Mouse (Mus musculus) CH12.LX (cell line): ENCODE results near the gene Hsd17b2. TPM values are rescaled to one million over a fixed set of nuclear protein-coding genes. Genes with fewer than 3 reads are reported as not detected.

Experiments
- DNase-seq: peaks from one replicate; pipeline ENCODE4 v3.0.0-alpha.2; 2013; ENCODE audit errors: extremely low read depth
- H3K27ac ChIP-seq: 2 replicates; pipeline ENCODE4 v1.5.1; 2012; ENCODE audit warnings: low read depth, mild to moderate bottlenecking, control low read depth, moderate library complexity; ENCODE audit not compliant: insufficient read depth
- H3K27me3 ChIP-seq: replicated peaks from 2 replicates; pipeline ENCODE3; 2012; ENCODE audit warnings: inconsistent platforms
- H3K36me3 ChIP-seq, 2 experiments: replicated peaks in 1 of 2; 2 replicates each; pipeline versions ENCODE3 to v1.6.1; 2012; ENCODE audit warnings: inconsistent platforms in 1 of 2, low read length in 1 of 2, mild to moderate bottlenecking in 1 of 2, mixed read lengths in 1 of 2, moderate library complexity in 1 of 2; ENCODE audit not compliant: control insufficient read depth in 1 of 2, insufficient read depth in 1 of 2
- H3K4me1 ChIP-seq, 2 experiments: 2 replicates each; pipeline ENCODE4 v1.6.1; 2012; ENCODE audit warnings: inconsistent platforms in 1 of 2, moderate library complexity in 1 of 2; ENCODE audit not compliant: insufficient read depth in 2 of 2, control insufficient read depth in 1 of 2
- H3K4me2 ChIP-seq: 2 replicates; pipeline ENCODE4 v1.6.1; 2012; ENCODE audit warnings: low read depth, mild to moderate bottlenecking, control low read depth; ENCODE audit not compliant: poor library complexity, insufficient read depth, severe bottlenecking
- H3K4me3 ChIP-seq, 3 experiments: fragments of 150-350 bp in 1 of 3; sonication (generic) in 1 of 3; replicated peaks in 1 of 3; 2 replicates each; pipeline versions ENCODE3 to v1.5.1; 2011 to 2012; ENCODE audit warnings: low read depth in 2 of 3, low read length in 2 of 3, mild to moderate bottlenecking in 2 of 3, moderate library complexity in 2 of 3, control low read depth in 1 of 3, improper control_type of control experiment in 1 of 3, inconsistent platforms in 1 of 3, mixed read lengths in 1 of 3; ENCODE audit not compliant: poor library complexity in 1 of 3
- H3K79me2 ChIP-seq: replicated peaks from 2 replicates; pipeline ENCODE4 v1.6.1; 2012; ENCODE audit warnings: mild to moderate bottlenecking, moderate library complexity; ENCODE audit not compliant: control insufficient read depth, poor library complexity, insufficient read depth, severe bottlenecking; ENCODE audit errors: extremely low read depth
- H3K9ac ChIP-seq: 2 replicates; pipeline ENCODE4 v1.6.1; 2012; ENCODE audit warnings: low read depth, mild to moderate bottlenecking, control low read depth, moderate library complexity; ENCODE audit not compliant: insufficient read depth
- H3K9me3 ChIP-seq: replicated peaks from 2 replicates; pipeline ENCODE3; 2012; ENCODE audit warnings: low read length, inconsistent platforms, mixed read lengths
- CTCF ChIP-seq, 2 experiments: IDR thresholded peaks in 1 of 2; conservative IDR thresholded peaks in 1 of 2; 2 replicates each; pipeline ENCODE4 v1.5.1; 2011 to 2012; ENCODE audit warnings: low read depth in 2 of 2, low read length in 2 of 2, improper control_type of control experiment in 1 of 2, inconsistent platforms in 1 of 2, mild to moderate bottlenecking in 1 of 2, moderate library complexity in 1 of 2
- E2F4 ChIP-seq: IDR thresholded peaks from 2 replicates; pipeline ENCODE4 v1.6.1; 2011; ENCODE audit warnings: low read depth, low read length, improper control_type of control experiment; ENCODE audit not compliant: insufficient replicate concordance
- ELF1 ChIP-seq: IDR thresholded peaks from 2 replicates; pipeline ENCODE4 v1.6.1; 2014; ENCODE audit warnings: low read depth, mild to moderate bottlenecking, inconsistent platforms, low read length, improper control_type of control experiment
- ETS1 ChIP-seq: conservative IDR thresholded peaks from 2 replicates; pipeline ENCODE4 v1.6.1; 2012; ENCODE audit warnings: low read depth, mild to moderate bottlenecking, inconsistent platforms, low read length, improper control_type of control experiment, moderate library complexity
- GABPA ChIP-seq: IDR thresholded peaks from 2 replicates; pipeline ENCODE4 v1.6.1; 2012; ENCODE audit warnings: low read depth, low read length, improper control_type of control experiment, inconsistent platforms; ENCODE audit not compliant: insufficient replicate concordance
- HCFC1 ChIP-seq: IDR thresholded peaks from 2 replicates; pipeline ENCODE4 v1.6.1; 2012; ENCODE audit warnings: low read depth, mild to moderate bottlenecking, inconsistent platforms, low read length, improper control_type of control experiment
- IRF4 ChIP-seq: IDR thresholded peaks from 2 replicates; pipeline ENCODE4 v1.6.1; 2014; ENCODE audit warnings: low read depth, mild to moderate bottlenecking, inconsistent platforms, low read length, improper control_type of control experiment
- JUN ChIP-seq: IDR thresholded peaks from 2 replicates; pipeline ENCODE4 v1.6.1; 2011; ENCODE audit warnings: low read depth, mild to moderate bottlenecking, low read length, improper control_type of control experiment, moderate library complexity; ENCODE audit not compliant: insufficient read depth
- JUND ChIP-seq: conservative IDR thresholded peaks from 2 replicates; pipeline ENCODE4 v1.6.1; 2011; ENCODE audit warnings: low read depth, low read length, improper control_type of control experiment
- KAT2A ChIP-seq: IDR thresholded peaks from 2 replicates; pipeline ENCODE4 v1.6.1; 2012; ENCODE audit warnings: low read length, improper control_type of control experiment, inconsistent platforms; ENCODE audit not compliant: insufficient replicate concordance
- MAZ ChIP-seq: IDR thresholded peaks from 2 replicates; pipeline ENCODE4 v1.6.1; 2012; ENCODE audit warnings: low read depth, mild to moderate bottlenecking, inconsistent platforms, low read length, improper control_type of control experiment, moderate library complexity
- NELFE ChIP-seq: IDR thresholded peaks from 2 replicates; pipeline ENCODE4 v1.6.1; 2011; ENCODE audit warnings: low read depth, low read length, improper control_type of control experiment
- POLR2A ChIP-seq: IDR thresholded peaks from 2 replicates; pipeline ENCODE4 v1.6.1; 2011; ENCODE audit warnings: low read depth, mild to moderate bottlenecking, improper control_type of control experiment, low read length
- POLR2AphosphoS2 ChIP-seq: IDR thresholded peaks from 2 replicates; pipeline ENCODE4 v1.6.1; 2011; ENCODE audit warnings: low read depth, low read length, improper control_type of control experiment
- RAD21 ChIP-seq: IDR thresholded peaks from 2 replicates; pipeline ENCODE4 v1.6.1; 2011; ENCODE audit warnings: low read depth, mild to moderate bottlenecking, low read length, improper control_type of control experiment, moderate library complexity
- RCOR1 ChIP-seq: conservative IDR thresholded peaks from 2 replicates; pipeline ENCODE4 v1.6.1; 2012; ENCODE audit warnings: low read depth, mild to moderate bottlenecking, inconsistent platforms, low read length, improper control_type of control experiment
- SMC3 ChIP-seq: IDR thresholded peaks from 2 replicates; pipeline ENCODE4 v1.6.1; 2011; ENCODE audit warnings: low read depth, low read length, improper control_type of control experiment
- TBP ChIP-seq: conservative IDR thresholded peaks from 2 replicates; pipeline ENCODE4 v1.6.1; 2011; ENCODE audit warnings: low read depth, low read length, improper control_type of control experiment
- TCF12 ChIP-seq: IDR thresholded peaks from 2 replicates; pipeline ENCODE4 v1.6.1; 2014; ENCODE audit warnings: low read depth, mild to moderate bottlenecking, inconsistent platforms, low read length, improper control_type of control experiment
- USF1 ChIP-seq: IDR thresholded peaks from 2 replicates; pipeline ENCODE4 v1.6.1; 2014; ENCODE audit warnings: low read depth, mild to moderate bottlenecking, inconsistent platforms, low read length, improper control_type of control experiment
- USF2 ChIP-seq: conservative IDR thresholded peaks from 2 replicates; pipeline ENCODE4 v1.6.1; 2011; ENCODE audit warnings: low read depth, low read length, improper control_type of control experiment
- ZKSCAN1 ChIP-seq: IDR thresholded peaks from 2 replicates; pipeline ENCODE4 v1.6.1; 2012; ENCODE audit warnings: low read depth, inconsistent platforms, low read length, improper control_type of control experiment, borderline replicate concordance
- ZNF384 ChIP-seq: IDR thresholded peaks from 2 replicates; pipeline ENCODE4 v1.6.1; 2012; ENCODE audit warnings: low read depth, low read length, improper control_type of control experiment, inconsistent platforms
- dilution Hi-C: fragments of 300-500 bp; cut with MboI; formaldehyde crosslinking; loops from 2 replicates; pipeline ENCODE4 v1.14.3; 2020; ENCODE audit warnings: low sequenced_read_pairs; ENCODE audit not compliant: extremely low pct_unique_long_range_greater_than_20kb, extremely low pct_ligation_motif_present
- in situ Hi-C: fragments of 300-500 bp; cut with MboI; formaldehyde crosslinking; loops from 3 replicates; pipeline ENCODE4 v1.14.3; 2019; ENCODE audit warnings: low sequenced_read_pairs, low pct_ligation_motif_present, low pct_unique_long_range_greater_than_20kb, mixed read lengths
- polyA plus RNA-seq: library from polyadenylated mRNA; unstranded; fragments of >175 nt; gene quantifications from 2 replicates; pipeline ENCODE4 v1.2.1, GENCODE M21; 2012; ENCODE audit warnings: low read depth; ENCODE audit not compliant: insufficient read length
- total RNA-seq, 2 experiments: library from RNA; depleted of rRNA; stranded (reverse); fragments of 300-350 nt in 1 of 2; fragments of >200 nt in 1 of 2; gene quantifications; 2 replicates each; pipeline ENCODE4 v1.2.3; 2012 to 2014

The Hsd17b2 gene
- total and polyA plus RNA-seq, 3 experiments: not detected

DNA sequence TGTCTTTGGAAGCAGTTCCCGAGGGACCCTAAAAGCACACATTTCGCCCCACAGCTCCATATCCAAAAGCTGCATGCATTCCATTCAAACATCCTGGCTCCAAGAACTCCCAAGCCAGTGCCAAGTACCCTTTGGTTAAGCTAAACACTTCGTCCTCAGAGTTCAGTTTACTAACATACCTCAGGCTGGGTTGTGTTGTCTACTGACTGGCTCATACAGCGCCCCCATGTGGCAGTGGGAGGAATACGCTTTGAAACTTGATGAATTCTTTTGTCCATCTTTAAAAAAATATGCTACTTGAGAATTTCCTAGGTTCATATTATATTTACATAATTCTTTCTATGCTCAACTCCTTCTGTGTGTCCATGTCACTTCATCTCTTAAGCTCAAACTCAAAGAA, 25.9 kb downstream of the Hsd17b2 start:
- peaks cover 9% of the 10 kb centered on the region for H3K27me3 ChIP-seq
- TF ChIP-seq ZNF384: no peak
- peak; percentile 39 for TF ChIP-seq RAD21
- no peak for TF ChIP-seq MAZ
- TF ChIP-seq RCOR1: no peak
- TF ChIP-seq GABPA: no peak
- no peak for TF ChIP-seq JUN
- TF ChIP-seq TBP: no peak
- TF ChIP-seq ETS1: no peak
- TF ChIP-seq IRF4: no peak
- TF ChIP-seq NELFE: no peak
- peak; percentile 53 for TF ChIP-seq SMC3
- TF ChIP-seq CTCF (conservative IDR thresholded peaks at IDR 0.05 in 1 of 2, IDR thresholded peaks at IDR 0.05 in 1 of 2; ENCODE audit: low read depth in 2 of 2, low read length in 2 of 2): peak; percentile 69 to 79
- TF ChIP-seq, all 38 proteins: peak for 3
- Histone ChIP-seq H3K79me2 (no peaks in the 10 kb centered on the region), H3K9me3 (no peaks in the 10 kb centered on the region), H3K27ac (no peak overlapping the region), H3K9ac (no peak overlapping the region), H3K36me3 (no peaks in the 10 kb centered on the region), H3K4me2 (no peak overlapping the region), H3K4me1 (peaks cover 0 to 5% of the 10 kb centered on the region in 2 experiments; a peak in 1 of 4 replicates), H3K4me3 (no peak overlapping the region)
- DNase-seq: peak; percentile 43
- in situ Hi-C loops (no loop called here), dilution Hi-C loops (no loop called here)

DNA sequence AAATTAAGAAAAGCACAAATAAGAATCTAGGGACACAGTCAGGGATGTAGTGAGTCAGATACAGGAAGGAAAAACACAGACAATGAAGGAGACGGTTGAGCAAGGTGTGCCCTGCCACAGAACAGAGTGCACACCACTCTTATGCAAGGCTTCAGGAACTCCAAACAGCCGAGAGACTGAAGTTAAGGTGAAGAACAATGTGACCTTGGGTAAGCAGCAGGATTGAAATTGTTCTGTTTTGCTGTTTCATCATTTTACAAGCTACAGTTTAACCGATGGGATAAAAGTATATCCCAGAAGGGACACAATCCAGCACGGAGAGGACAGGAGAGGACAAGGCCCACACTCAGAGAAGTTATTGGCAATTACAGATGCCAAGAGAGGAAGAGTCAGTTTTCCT, 26.5 kb downstream of the Hsd17b2 start:
- no peak overlapping the region for H3K4me2 ChIP-seq
- TF ChIP-seq USF2 (no peak), ELF1 (no peak), GABPA (no peak), JUND (no peak), JUN (no peak), POLR2AphosphoS2 (no peak), POLR2A (no peak), E2F4 (no peak), MAZ (no peak), ZKSCAN1 (no peak), HCFC1 (no peak), NELFE (no peak), TCF12 (no peak), USF1 (no peak), RCOR1 (no peak), KAT2A (no peak)
- TF ChIP-seq, all 38 proteins: peak for 0
- Histone ChIP-seq H3K27me3 (peaks cover 9% of the 10 kb centered on the region), H3K36me3 (no peaks in the 10 kb centered on the region), H3K4me1 (peaks cover 0 to 5% of the 10 kb centered on the region in 2 experiments; a peak in 1 of 4 replicates), H3K4me3 (no peak overlapping the region), H3K79me2 (no peaks in the 10 kb centered on the region), H3K9me3 (no peaks in the 10 kb centered on the region), H3K27ac (no peak overlapping the region), H3K9ac (no peak overlapping the region)
- no peak for DNase-seq
- in situ Hi-C loops (no loop called here), dilution Hi-C loops (no loop called here)
